Mouse (Mus musculus): Measurements from ENCODE around the gene Bdp1. TPM values are rescaled to one million over a fixed set of nuclear protein-coding genes. Genes with fewer than 3 reads are reported as not detected.
"Not testable (repeated sequence)": the region's sequence is repeated elsewhere in the genome, so short reads cannot be mapped to it uniquely, and the experiment has no call there.

Bdp1 gene
- polyA plus RNA-seq, 1 experiment, result 0.13 TPM

- peaks cover 53% of the 10 kb centered on the region for H3K4me1 ChIP-seq (ENCODE audit: control insufficient read depth)
- peak overlapping the region; percentile 97 for H3K4me3 ChIP-seq (replicated peaks)
- H3K36me3 ChIP-seq (ENCODE audit: control insufficient read depth), result peaks cover 26% of the 10 kb centered on the region
- peaks cover 20% of the 10 kb centered on the region for H3K27me3 ChIP-seq (ENCODE audit: control insufficient read depth)
- H3K9me3 ChIP-seq (ENCODE audit: control insufficient read depth, low read length), result no peaks in the 10 kb centered on the region
- TF ChIP-seq GATA1 (IDR thresholded peaks at IDR 0.05; ENCODE audit: low read length) (no peak), TAL1 (IDR thresholded peaks at IDR 0.05; ENCODE audit: low read length) (no peak)
These were observed 715 bp downstream of the Bdp1 start for GRCm38 (mm10) chr13:100103052-100103658.

- Histone ChIP-seq H3K36me3 (ENCODE audit: control insufficient read depth) (peaks cover 67% of the 10 kb centered on the region), H3K27me3 (ENCODE audit: control insufficient read depth) (no peaks in the 10 kb centered on the region), H3K9me3 (ENCODE audit: control insufficient read depth, low read length) (no peaks in the 10 kb centered on the region; the same call in 1 of the 2 replicates), H3K4me3 (replicated peaks) (no peak overlapping the region), H3K4me1 (ENCODE audit: control insufficient read depth) (peaks cover 36% of the 10 kb centered on the region)
- TF ChIP-seq TAL1 (IDR thresholded peaks at IDR 0.05; ENCODE audit: low read length), result no peak
These were observed 5.1 kb downstream of the Bdp1 start for GRCm38 (mm10) chr13:100098808-100099207.

DNA sequence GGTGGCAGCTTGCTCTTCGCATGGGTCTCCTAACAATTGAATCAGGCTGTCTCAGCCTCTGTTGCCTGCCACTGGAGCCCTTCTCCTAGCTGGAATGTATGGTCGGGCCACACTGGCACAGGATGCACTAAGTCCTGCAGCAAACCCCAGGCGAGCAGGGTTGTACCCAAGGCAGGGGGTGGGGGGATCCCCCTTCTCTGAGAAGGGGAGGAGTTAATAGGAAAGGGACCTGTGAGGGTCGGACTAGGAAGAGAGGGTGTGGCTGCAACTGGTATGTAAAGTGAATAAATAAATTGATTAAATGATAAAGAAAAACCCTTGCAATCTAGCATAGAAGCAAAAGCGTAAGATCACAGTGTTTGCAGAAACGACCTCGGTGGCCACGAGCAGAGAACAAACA is 32.4 kb downstream of the Bdp1 start:
- H3K9me3 ChIP-seq (ENCODE audit: control insufficient read depth, low read length), result no peaks in the 10 kb centered on the region
- H3K36me3 ChIP-seq (ENCODE audit: control insufficient read depth), result peaks cover 90% of the 10 kb centered on the region
- no peak overlapping the region for H3K4me3 ChIP-seq (replicated peaks)
- TF ChIP-seq GATA1 (IDR thresholded peaks at IDR 0.05; ENCODE audit: low read length) (no peak), TAL1 (IDR thresholded peaks at IDR 0.05; ENCODE audit: low read length) (no peak)
- H3K4me1 ChIP-seq (ENCODE audit: control insufficient read depth), result no peaks in the 10 kb centered on the region
- H3K27me3 ChIP-seq (ENCODE audit: control insufficient read depth), result no peaks in the 10 kb centered on the region

GRCm38 (mm10) chr13:100067821-100068220 is 36.0 kb downstream of the Bdp1 start:
- H3K27me3 ChIP-seq (ENCODE audit: control insufficient read depth), result no peaks in the 10 kb centered on the region
- no peaks in the 10 kb centered on the region for H3K4me1 ChIP-seq (ENCODE audit: control insufficient read depth)
- peaks cover 89% of the 10 kb centered on the region for H3K36me3 ChIP-seq (ENCODE audit: control insufficient read depth)
- TF ChIP-seq GATA1 (IDR thresholded peaks at IDR 0.05; ENCODE audit: low read length) (no peak), TAL1 (IDR thresholded peaks at IDR 0.05; ENCODE audit: low read length) (no peak)
- no peak overlapping the region for H3K4me3 ChIP-seq (replicated peaks)
- no peaks in the 10 kb centered on the region for H3K9me3 ChIP-seq (ENCODE audit: control insufficient read depth, low read length)

DNA sequence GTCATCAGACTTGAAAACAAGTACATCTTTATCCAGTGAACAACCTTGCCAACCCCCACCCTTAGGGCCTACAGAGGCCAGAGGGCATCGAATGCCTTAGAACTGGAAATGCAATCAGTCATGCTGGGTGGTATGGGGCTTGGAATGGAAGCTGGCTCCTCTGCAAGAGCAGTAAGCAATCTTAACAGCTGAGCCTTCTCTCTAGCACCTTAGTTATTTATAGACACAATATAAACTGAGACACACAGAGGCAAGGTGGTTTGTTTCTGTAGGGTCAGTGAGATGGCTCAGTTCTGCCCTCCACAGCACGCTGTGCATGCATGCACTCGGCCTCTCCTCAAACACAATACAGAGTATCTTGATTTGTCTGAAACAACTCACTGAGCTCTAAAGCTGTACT is 39.9 kb downstream of the Bdp1 start:
- TF ChIP-seq GATA1 (IDR thresholded peaks at IDR 0.05; ENCODE audit: low read length) (no peak), TAL1 (IDR thresholded peaks at IDR 0.05; ENCODE audit: low read length) (no peak)
- Histone ChIP-seq H3K9me3 (ENCODE audit: control insufficient read depth, low read length) (no peaks in the 10 kb centered on the region), H3K36me3 (ENCODE audit: control insufficient read depth) (peaks cover 88% of the 10 kb centered on the region), H3K4me3 (replicated peaks) (no peak overlapping the region), H3K27me3 (ENCODE audit: control insufficient read depth) (no peaks in the 10 kb centered on the region), H3K4me1 (ENCODE audit: control insufficient read depth) (no peaks in the 10 kb centered on the region)

DNA sequence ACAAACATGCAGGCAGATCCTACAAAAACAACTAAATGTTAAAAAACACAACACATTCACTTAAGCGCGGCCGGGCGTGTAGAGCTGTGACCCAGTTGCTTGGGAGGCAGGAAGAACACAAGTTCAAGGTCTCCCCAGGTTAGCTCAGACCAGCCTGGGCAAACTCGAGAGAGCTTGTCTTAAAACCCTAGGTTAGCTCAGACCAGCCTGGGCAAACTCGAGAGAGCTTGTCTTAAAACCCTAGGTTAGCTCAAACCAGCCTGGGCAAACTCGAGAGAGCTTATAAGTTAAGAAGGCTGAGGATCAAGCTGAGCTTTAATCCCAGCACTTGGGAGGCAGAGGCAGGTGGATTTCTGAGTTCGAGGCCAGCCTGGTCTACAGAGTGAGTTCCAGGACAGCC is 46.1 kb downstream of the Bdp1 start:
- H3K4me3 ChIP-seq (replicated peaks); H3K9me3 ChIP-seq (ENCODE audit: control insufficient read depth, low read length); H3K27me3 ChIP-seq (ENCODE audit: control insufficient read depth); H3K4me1 ChIP-seq (ENCODE audit: control insufficient read depth): not testable (repeated sequence)
- peaks cover 90% of the 10 kb centered on the region for H3K36me3 ChIP-seq (ENCODE audit: control insufficient read depth)

- TF ChIP-seq GATA1 (IDR thresholded peaks at IDR 0.05; ENCODE audit: low read length), result no peak
- no peak for TF ChIP-seq TAL1 (IDR thresholded peaks at IDR 0.05; ENCODE audit: low read length)
- H3K36me3 ChIP-seq (ENCODE audit: control insufficient read depth), result peaks cover 86% of the 10 kb centered on the region
- H3K27me3 ChIP-seq (ENCODE audit: control insufficient read depth), result no peaks in the 10 kb centered on the region
- no peak overlapping the region for H3K4me3 ChIP-seq (replicated peaks)
- H3K9me3 ChIP-seq (ENCODE audit: control insufficient read depth, low read length), result no peaks in the 10 kb centered on the region
- no peaks in the 10 kb centered on the region for H3K4me1 ChIP-seq (ENCODE audit: control insufficient read depth)
These were observed 77.9 kb downstream of the Bdp1 start for GRCm38 (mm10) chr13:100026013-100026412.

- Histone ChIP-seq H3K4me1 (ENCODE audit: control insufficient read depth) (peaks cover 30% of the 10 kb centered on the region), H3K27me3 (ENCODE audit: control insufficient read depth) (no peaks in the 10 kb centered on the region), H3K36me3 (ENCODE audit: control insufficient read depth) (peaks cover 18% of the 10 kb centered on the region), H3K4me3 (replicated peaks) (no peak overlapping the region), H3K9me3 (ENCODE audit: control insufficient read depth, low read length) (no peaks in the 10 kb centered on the region)
- no peak for TF ChIP-seq TAL1 (IDR thresholded peaks at IDR 0.05; ENCODE audit: low read length)
- TF ChIP-seq GATA1 (IDR thresholded peaks at IDR 0.05; ENCODE audit: low read length), result no peak
These were observed 87.0 kb downstream of the Bdp1 start for GRCm38 (mm10) chr13:100016891-100017290.

GRCm38 (mm10) chr13:100015937-100016336 is 87.9 kb downstream of the Bdp1 start:
- H3K36me3 ChIP-seq (ENCODE audit: control insufficient read depth), result peaks cover 13% of the 10 kb centered on the region
- no peaks in the 10 kb centered on the region for H3K27me3 ChIP-seq (ENCODE audit: control insufficient read depth)
- no peaks in the 10 kb centered on the region for H3K9me3 ChIP-seq (ENCODE audit: control insufficient read depth, low read length)
- TF ChIP-seq TAL1 (IDR thresholded peaks at IDR 0.05; ENCODE audit: low read length) (no peak), GATA1 (IDR thresholded peaks at IDR 0.05; ENCODE audit: low read length) (no peak)
- H3K4me3 ChIP-seq (replicated peaks), result peak overlapping the region; percentile 75
- peaks cover 30% of the 10 kb centered on the region for H3K4me1 ChIP-seq (ENCODE audit: control insufficient read depth)
